Mouse (Mus musculus): ENCODE measurements around the gene Xdh.

The Xdh gene

DNA sequence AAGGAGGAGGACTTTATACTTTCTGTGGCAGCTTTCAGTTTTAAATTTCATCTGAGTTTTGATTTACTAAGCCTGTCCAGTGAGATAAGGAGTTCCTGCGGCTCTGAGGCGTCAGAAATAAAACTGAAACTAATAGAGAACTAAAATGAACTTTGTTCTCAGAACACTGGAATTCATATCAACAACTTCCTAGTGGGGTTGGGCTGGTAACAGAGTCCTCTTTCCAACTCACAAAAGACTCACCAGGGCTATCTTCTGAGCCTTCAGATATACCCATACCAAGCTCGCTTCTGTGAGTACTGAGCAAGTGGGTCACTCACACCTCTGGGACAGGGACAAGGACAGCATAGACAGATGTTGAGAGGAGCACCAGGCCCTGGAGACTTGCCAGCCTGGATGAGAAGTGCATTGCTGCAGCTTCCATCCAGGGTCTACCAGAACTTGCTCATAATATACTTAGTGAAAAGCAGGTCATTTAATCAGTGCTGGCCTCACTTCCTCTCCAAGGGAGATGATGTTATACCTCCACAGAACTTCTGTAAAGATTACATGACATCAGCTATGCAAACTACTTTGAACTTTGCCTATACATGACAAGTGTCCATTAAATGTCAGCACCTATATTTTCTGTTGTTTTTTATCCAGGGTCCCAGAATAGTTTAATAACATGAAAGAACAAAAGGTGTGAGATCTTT is 7.6 kb downstream of the Xdh start:
- DNase-seq (ENCODE audit: low spot score in 2 of 2) = no peak

DNA sequence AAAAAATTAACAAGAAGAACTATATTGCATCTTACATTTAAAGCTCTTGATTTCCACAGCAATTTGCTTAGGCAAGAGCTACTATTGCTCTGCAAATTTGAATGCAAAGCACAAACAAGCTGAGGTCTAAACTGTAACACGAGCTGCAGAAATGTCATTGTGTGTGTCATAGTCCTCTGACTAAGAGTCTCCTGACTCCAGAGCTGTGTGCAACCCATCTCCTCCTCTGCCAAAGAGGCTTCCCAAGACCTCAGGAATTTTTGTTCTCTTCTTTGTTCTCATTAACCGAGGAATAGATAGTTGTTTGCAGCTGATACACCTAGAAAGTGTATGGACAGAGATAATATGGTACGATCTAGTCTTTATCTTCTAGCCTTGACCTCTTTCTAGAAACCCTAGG is 8.2 kb downstream of the Xdh start:
- DNase-seq (ENCODE audit: low spot score in 2 of 2) = no peak

DNA sequence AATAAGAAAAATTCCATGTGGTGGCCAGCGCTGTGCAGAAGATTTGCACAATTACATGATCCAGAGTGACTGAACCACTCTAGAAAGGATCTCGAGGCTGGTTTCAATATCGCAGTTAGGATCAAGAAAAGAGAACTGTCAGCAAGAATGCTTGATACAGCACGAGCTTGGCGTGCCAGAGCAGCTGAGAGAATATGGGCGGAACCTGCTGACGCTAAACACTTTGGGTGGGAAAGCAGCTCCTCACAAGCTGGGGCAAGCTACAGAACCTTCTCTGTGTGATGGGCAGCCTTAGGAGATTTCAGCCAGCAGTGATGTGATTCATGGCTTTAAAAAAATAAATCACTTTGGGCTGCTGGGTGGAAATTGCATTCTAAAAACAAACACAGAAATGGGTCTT is 12.9 kb downstream of the Xdh start:
- DNase-seq (ENCODE audit: low spot score in 2 of 2) = peak in 1 of 2 experiments; percentile 25

DNA sequence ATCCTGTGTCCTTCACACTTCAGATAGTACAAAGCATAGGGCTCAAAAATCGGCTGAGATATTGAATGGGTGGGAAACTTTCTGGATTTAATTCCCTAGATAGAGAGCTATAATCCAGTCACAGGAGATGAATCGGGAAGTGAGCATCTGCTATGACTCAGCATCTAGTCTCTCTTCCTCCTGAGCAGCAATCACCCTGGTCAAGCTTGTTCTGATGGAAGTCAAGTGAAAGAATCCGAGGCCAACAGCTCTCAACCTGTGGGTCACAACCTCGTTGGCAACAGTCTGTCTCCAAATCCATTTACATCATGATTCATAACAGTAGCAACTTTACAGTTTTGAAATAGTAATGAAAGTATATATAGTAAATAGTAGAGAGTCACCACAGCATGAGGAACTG is 14.8 kb downstream of the Xdh start:
- DNase-seq (ENCODE audit: low spot score in 2 of 2) = no peak

DNA sequence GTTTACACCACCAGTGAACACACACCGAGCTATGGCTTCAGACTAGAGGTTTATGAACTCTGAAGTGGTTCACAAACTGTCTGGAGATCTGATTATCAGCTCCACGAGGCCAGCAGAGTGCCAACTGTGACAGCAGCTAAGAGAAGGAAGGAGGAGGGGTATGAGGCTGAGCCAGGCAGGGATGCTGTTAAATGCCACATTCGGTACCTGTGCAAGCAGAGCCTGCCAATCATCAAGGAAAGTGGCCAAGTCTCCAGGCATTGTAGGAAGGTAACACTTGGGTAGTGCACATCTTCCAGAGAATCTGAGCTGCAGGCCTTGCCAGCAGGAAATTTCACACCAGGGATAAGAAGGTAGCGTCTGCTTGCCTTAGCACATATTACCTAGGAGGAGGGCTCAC is 15.7 kb downstream of the Xdh start:
- DNase-seq (ENCODE audit: low spot score in 2 of 2) = no peak

DNA sequence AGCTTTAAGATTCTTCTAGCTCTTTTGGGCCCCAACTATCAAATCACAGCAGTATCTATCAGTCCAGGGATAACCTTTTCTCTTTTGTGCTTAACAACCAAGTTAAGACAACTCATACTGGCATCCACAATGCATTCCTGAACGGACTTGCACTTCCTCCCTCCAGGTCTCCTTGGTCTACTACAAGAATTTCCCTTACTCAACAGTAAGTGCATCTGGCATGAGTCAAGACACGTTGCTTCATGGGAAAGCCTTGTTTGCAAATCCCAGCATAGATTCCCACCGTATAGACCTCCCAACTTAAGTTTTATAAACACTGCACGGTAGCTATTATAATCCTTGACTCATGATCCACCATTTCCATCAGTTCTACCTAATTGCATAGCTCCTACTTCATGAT is 16.4 kb downstream of the Xdh start:
- no peak for DNase-seq (ENCODE audit: low spot score in 2 of 2)

DNA sequence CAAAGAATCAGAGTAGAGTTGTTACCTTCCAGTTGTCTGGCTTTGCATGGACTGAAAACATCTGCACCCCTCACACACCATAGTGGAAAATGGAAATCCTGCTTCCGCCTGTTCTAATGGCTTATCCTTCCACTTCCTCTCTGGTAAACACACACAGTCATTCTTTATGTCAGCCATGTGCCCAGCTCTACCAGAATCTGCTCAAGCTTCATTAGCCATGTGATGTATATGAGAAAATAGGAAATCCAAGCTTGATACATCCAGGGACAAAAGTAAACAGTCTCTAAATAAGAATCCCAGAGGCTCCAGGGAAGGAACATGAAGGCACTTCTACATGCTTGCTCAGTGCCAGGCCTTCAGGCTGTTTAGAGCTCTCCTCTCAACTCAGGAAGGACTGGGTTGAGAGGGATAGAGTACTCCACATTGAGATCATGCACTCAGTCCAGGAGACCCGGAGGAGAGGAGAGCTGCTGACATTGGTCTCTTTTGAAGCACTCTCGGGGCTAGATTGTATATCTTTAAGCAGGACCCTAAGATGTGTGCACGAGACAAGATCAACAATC is 17.4 kb downstream of the Xdh start:
- DNase-seq (ENCODE audit: low spot score in 2 of 2) = no peak

DNA sequence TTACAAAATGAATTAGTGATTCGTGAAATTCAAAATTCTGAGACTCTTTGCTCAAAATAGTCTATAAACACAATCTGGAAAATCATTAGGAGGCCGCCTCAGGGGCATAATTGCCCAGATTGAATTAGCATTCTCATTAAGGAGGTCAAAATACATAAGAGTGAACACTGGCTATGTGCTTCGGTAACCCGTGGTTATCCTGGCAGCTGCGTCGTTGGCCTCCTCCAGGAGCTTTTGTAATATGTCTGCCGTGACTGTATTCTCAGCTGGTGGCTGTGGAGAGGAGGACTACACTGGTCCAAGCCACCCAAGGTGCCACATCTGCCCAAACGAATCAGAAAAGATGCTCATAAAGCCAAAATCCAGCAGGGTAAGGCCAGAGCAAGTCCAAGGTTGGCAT is 30.5 kb downstream of the Xdh start:
- DNase-seq (ENCODE audit: low spot score in 2 of 2) = no peak

DNA sequence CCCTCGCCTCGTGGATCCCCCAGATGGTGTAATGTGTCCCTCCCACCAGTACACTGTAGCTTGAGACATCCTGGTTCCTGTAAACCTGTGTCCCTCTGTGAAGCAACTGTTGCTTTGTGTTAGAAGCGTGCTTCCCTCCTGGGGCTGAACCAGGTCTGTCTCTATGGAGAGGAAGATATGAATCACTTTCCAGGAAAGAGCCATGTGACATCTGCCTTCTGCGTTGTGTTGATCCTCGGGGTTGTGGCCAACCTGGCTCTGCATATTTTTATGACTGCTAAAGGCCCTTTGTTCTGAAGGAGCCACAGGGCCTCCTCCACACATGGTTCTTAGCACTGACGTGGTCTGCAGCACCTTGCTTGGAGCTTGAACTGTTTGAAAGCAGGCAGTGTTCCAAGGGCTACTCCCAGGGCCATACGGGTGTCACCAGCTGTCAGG is 31.0 kb downstream of the Xdh start:
- DNase-seq (ENCODE audit: low spot score in 2 of 2) = no peak

DNA sequence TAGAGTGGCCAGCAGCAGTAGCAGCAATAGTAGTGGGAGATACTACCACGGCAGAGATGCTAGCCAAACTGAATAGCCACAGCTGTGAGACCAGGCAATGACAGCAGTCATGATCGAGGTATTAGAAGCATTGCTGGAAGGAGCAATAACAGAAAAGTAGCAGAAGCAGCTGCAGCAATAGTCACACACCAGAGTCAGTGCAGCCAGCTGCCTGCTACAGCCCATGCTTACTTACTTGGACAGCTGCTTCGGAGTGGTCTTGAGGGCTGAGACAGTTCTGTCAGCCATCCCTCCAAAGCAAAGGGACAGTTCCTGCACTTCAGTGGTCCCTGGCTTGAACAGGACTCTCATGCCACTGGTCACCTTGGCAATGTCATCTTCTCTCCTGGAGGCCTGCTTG is 31.9 kb downstream of the Xdh start:
- DNase-seq (ENCODE audit: low spot score in 2 of 2) = no peak

DNA sequence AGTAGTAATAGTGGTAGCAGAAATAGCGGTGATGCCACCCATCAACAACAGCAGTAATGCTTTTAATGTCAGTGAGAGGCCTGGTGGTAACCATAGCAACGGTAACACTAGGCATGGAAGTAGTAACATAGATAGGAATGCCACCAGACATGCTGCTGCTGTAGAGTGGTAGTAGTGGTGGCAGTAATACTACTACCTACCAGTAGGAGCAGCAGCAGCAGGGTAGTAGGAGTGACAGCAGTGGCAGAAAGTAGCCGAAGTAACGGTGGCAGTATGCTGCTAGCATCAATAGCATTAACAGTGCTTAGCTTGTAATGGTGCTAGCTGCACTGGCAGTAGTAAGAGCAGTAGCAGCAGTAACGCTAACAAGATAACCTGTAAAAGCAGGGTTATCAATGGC is 32.3 kb downstream of the Xdh start:
- no peak for DNase-seq (ENCODE audit: low spot score in 2 of 2)

DNA sequence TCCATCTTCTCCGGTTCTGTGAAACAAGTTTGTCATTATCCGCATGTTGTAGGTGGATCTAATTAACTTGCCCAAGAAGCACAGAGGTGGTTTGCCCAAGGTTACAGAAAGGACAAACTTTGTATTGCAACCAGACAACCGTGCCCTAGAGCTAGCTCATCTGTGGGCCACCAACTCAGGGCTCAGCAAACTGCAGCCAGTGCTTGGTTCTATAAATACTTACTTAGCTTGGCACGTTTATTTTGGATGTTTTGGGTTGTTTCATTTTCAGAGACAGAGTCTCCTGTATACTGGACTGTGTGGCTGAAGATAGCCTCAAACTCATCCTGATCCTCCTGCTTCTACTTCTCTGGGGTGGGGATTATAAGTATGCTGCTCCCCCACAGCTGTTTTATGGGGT is 35.3 kb downstream of the Xdh start:
- DNase-seq (ENCODE audit: low spot score in 2 of 2) = no peak

DNA sequence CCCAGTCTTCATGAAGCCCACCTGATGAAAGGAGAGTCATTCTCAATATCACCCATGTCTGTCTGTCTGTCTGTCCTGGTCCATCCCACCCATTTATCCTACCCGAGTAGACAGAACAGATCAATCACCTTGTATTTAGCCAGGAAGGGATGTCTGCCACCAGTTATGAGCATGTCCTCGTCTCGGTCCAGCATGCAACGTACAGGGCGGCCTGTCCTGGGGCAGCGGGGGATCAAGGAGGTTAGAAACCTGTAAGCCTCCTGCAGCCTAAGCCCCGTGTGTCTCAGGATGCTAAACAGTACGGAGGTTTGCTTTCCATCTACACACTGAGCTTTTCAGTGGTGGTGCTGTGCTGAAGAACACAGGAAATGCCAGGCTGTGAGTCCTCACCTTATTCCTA is 43.9 kb downstream of the Xdh start:
- DNase-seq (ENCODE audit: low spot score in 2 of 2) = no peak

DNA sequence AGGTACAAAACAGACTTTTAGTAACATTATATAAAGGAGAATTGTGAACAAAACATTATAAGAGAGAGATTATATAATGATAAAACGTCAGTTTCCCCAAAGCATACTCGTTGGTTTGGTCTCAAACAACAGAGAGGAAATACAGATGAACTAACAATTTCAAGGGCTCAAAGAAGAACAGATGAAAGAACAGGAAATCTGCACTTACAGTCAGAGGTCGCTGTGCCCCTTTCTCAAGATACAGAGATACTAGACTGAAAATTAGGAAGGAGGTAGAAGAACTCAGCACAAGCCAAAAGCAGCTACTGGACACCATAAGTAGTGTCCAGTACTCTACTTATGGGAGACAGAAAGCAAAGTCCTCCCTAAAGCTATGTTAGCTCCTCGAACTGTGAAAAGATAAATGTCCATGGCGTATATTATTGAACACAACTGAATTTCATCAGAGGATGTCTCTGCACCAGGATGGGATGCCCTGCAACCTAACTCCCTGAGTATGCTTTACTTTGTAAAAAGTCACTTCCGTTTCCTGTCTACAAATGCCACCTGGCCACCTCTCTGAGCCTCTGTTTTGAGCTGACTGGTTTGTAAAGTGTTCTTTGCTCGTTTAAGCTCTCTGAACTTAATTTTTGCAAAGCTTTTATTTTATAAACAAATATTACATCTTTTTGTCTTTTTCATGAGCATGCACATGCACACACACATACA is 44.8 kb downstream of the Xdh start:
- DNase-seq (ENCODE audit: low spot score in 2 of 2) = no peak

DNA sequence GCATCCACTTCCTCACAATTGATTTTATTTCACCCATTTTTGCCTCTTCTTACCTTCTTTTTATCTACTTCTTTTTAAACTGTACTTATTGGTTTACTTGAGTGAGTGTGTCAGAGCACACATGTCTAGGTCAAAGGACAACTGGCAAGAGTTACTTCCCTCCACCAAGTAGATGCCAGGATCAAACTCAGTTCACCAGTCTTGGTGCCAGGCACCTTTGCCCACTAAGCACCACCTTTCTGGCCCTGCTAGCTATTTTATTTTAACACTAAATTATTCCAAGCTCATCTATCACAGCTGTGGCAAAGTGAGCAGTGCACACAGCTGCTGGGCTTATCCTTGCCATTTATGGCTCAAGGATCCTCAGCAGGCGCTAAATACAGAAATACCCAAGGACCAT is 46.9 kb downstream of the Xdh start:
- no peak for DNase-seq (ENCODE audit: low spot score in 2 of 2)

DNA sequence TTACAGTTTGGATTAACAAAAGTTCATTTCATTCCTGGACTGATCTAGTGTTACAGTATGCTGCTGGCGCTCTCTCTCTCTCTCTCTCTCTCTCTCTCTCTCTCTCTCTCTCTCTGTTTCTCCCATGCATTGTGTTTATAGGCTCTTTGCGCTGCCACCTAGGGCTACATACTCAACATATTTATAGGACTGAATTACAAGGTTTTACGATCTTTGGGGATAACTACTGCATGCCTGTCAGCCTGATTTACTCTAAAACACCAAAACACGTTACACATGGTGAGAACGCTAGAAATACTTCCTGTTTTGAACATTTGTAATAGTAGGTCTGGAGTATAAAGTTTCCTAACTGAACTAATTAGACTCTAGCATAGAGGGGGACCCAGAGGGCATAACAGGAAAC is 47.8 kb downstream of the Xdh start:
- DNase-seq (ENCODE audit: low spot score in 2 of 2) = no peak

DNA sequence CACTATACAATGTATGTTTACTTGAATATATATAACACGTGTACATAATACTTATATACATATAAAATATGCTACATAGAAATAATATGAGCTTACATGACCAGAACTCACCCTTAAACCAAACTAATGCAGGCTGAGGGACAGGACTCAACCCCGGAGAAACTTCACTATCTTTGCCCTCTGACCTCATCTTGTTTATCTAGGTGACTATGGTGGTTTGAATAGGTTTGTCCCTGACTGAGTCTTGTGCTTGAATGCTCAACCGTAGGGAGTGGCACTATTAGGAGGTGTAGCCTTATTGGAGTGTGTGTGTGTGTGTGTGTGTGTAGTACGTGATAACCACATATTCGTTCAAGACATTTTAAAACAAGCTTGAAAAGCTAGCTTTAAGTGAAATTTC is 55.6 kb downstream of the Xdh start:
- DNase-seq (ENCODE audit: low spot score in 2 of 2) = no peak

DNA sequence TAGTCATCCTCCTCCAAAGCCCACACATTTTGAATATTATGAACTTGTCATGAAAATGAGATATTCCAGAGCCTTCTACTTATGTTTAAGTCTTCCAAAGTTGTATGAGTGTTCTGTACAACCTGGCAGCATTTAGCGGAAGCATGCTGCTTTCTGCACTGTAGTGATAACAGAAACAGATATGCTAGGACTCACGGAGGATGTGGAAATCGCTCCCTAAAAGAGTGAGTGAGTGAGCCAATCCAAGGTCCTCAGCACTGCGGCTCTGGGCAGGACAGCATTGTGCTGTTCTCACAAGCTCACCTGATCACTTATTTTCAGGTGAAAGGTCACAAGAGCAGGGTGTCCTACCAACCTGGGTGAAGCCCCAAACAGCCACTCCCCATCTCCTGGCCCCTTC is 56.2 kb downstream of the Xdh start:
- no peak for DNase-seq (ENCODE audit: low spot score in 2 of 2)

DNA sequence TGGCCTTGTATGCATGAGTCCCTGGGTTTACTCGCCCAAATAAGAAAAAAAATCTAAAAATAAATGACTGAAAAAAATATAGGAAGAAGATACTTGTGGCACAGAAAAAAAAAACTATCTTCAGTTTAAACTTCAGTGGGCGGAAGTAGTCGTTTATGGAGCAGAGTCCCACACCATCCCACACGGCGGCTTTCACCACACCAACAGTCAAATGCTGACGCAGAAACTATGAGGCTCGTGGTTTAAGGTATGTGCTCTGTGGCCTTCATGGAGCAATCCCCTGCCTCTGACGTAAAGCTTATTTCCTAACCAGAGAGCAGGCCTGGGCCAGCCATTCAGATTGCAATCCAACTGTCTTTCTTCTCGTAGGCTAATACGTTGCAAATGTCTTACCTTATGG is 56.8 kb downstream of the Xdh start:
- DNase-seq (ENCODE audit: low spot score in 2 of 2) = no peak

DNA sequence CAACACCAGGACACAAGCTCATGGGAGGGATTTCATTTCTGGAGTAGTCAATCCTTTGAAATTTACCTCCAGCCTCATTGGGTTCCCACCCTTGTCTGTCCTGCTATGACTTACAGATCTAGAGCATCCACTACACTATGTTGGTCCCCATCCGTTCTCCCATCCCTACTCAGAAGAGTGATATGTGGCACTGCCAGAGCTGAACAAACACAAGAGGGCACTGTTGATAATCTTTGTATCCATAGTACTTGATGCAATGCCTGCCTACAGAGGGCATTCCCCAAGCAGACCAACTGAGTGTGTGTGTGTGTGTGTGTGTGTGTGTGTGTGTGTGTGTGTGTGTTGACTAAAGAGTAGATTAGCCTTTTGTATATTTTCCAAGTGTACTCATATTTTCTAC is 58.4 kb downstream of the Xdh start:
- no peak for DNase-seq (ENCODE audit: low spot score in 2 of 2)

DNA sequence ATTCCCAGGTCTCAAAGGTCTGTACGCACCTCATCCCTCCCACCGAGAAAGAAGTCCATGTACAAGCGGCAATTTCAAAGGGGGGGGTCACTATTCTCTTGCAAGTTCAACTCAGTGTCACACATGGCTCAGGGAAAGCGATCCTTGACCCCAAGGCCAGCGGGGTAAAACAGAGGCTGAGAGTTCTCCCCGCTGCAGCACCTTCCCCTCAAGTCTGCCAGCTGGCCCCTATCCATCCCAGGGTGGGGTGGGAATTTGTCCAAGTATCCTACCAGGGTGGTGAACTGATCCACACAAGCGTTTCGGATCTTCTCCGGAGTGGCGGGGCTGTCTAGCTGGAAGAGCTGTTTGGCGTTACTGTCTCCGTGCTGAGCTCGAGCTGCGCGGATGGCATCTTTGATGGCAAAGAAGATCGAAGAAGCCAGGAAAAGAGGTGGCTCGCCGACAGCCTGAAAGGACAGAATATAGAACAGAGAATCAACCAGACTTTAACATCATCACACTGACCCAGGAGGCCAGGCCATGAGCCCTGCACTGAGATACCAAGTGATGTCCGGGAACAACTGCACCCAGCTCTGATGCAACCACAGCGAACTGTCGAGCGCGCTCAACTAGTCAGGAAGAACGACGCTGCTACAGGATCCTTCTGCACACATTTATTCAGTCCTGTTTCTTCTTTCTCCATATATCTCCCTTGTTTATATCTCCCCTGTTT is 63.8 kb downstream of the Xdh start:
- no peak for DNase-seq (ENCODE audit: low spot score in 2 of 2)

DNA sequence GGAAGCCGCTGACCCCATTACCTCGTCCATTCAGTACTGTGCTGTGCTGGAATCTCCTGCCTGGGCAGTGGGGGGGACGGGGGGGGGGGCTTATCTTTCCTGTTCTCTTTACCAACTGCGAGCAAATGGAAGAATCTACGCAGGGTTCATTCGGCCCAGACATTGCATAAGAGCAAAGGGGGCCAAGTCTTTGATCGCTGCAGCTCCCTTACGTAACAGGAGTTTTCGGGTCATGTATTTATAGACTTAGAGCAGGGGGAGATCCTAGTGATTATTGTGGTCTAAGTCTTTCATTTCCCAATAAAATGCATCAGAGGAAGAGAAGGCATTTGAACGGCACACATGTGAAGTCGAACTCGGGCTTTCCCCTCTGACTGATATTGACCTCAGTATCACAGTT is 66.7 kb downstream of the Xdh start:
- DNase-seq (ENCODE audit: low spot score in 2 of 2) = no peak

DNA sequence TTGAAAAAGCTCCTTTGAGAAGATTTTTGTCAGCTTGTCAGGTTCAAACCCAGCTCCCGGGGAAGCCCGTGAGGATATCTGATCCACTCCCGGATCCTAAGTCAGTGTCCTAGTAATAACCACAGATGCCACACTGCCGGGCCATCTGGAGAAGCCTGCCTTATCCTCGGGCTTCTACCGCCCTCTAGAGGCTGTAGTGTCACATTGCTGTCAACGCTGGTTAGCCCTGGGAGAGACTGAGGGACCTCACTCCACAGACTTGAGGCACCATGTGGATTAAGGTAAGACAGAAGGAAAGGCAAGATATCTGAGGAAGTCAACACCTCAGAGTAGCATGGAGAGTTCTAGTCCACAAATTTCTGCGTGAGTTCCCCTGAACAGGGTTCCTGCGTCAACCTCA is 67.8 kb downstream of the Xdh start:
- DNase-seq (ENCODE audit: low spot score in 2 of 2) = peak; percentile 49 to 80
